Mouse (Mus musculus): ENCODE results near the gene Ccdc88c. TPM values are rescaled to one million over a fixed set of nuclear protein-coding genes. Genes with fewer than 3 reads are reported as not detected.
"Not testable (repeated sequence)": the region's sequence is repeated elsewhere in the genome, so short reads cannot be mapped to it uniquely, and the experiment has no call there.

Ccdc88c gene
- total and polyA plus RNA-seq, 3 experiments = 3.6 to 5.4 (median 5.2) TPM

- no peak for DNase-seq
- H3K27me3 ChIP-seq (ENCODE audit: control insufficient read depth, insufficient read depth, low read length) = no peaks in the 10 kb centered on the region
- TF ChIP-seq CTCF (IDR thresholded peaks at IDR 0.05) = no peak
- TF ChIP-seq EP300 (IDR thresholded peaks at IDR 0.05; ENCODE audit: insufficient read depth, low read depth, low read length) = no peak
- TF ChIP-seq POLR2A (IDR thresholded peaks at IDR 0.05; ENCODE audit: insufficient read depth, low read depth, low read length) = no peak
- peak overlapping the region; percentile 45 for H3K27ac ChIP-seq
- no peaks in the 10 kb centered on the region for H3K36me3 ChIP-seq (ENCODE audit: control insufficient read depth, insufficient read depth, low read length)
- no peak overlapping the region for H3K4me3 ChIP-seq
- H3K4me1 ChIP-seq (ENCODE audit: control insufficient read depth, insufficient read depth, low read length) = peaks cover 36% of the 10 kb centered on the region
- intact Hi-C loops (cut with DNase I) = loop anchor here (10.0 kb wide), 1 partner anchor 242 kb away; the partner anchor contains the start of gene Dglucy
- no peaks in the 10 kb centered on the region for H3K79me2 ChIP-seq (replicated peaks; ENCODE audit: control insufficient read depth, insufficient read depth, low read length)
- no peak overlapping the region for H3K9ac ChIP-seq (ENCODE audit: low read depth, low read length)
- 54% methylated on average over 5 of the region's 5 CpGs for WGBS
These were observed 12.4 kb downstream of the Ccdc88c start for GRCm38 (mm10) chr12:101016412-101016928.

DNA sequence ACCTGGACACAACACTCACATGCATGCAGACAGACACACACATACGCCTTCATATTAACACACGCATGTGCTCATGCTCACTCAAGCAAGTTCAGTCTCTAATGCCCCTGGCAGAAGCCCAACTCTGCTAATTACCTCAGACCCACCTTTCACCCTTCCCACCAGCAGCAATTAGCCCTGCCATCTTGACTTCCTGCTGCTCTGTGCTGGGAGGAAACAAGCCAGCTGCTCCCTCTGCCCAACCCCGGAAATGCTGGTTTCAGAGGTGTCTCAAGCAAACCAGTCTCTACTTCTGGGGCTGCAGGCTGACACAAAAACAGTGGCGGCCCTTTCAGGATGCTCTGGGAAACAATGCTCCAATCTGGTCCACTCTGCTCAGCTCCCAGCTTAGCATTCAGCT, 12.9 kb downstream of the Ccdc88c start:
- Histone ChIP-seq H3K27ac (no peak overlapping the region; the same call in 1 of the 2 replicates), H3K27me3 (ENCODE audit: control insufficient read depth, insufficient read depth, low read length) (no peaks in the 10 kb centered on the region)

DNA sequence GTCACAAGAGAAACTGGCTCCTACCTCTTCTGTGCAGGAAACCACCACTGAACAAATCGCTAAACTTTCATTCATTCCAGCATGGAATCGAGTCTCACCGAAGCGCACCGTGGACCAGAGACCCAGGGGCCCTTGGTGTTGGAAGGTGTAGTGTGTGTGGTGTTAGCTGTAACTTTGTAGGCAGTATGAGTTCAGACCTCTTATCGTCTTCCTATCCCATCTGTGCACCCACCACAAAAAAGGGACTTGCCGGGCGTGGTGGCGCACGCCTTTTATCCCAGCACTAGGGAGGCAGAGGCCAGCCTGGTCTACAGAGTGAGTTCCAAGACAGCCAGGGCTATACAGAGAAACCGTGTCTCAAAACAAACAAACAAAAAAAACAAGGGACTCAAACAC, 13.7 kb downstream of the Ccdc88c start:
- peaks cover 42% of the 10 kb centered on the region for H3K4me1 ChIP-seq (ENCODE audit: control insufficient read depth, insufficient read depth, low read length)
- H3K27ac ChIP-seq = no peak overlapping the region
- H3K79me2 ChIP-seq (replicated peaks; ENCODE audit: control insufficient read depth, insufficient read depth, low read length) = no peaks in the 10 kb centered on the region
- no peak overlapping the region for H3K4me3 ChIP-seq
- 89% methylated on average over 11 of the region's 11 CpGs for WGBS
- intact Hi-C loops (cut with DNase I) = loop anchor here (10.0 kb wide), 1 partner anchor 240 kb away; the partner anchor contains the start of gene Dglucy
- no peak for DNase-seq
- no peak overlapping the region for H3K9ac ChIP-seq (ENCODE audit: low read depth, low read length)
- TF ChIP-seq CTCF (IDR thresholded peaks at IDR 0.05) = no peak
- no peak for TF ChIP-seq EP300 (IDR thresholded peaks at IDR 0.05; ENCODE audit: insufficient read depth, low read depth, low read length)
- no peak for TF ChIP-seq POLR2A (IDR thresholded peaks at IDR 0.05; ENCODE audit: insufficient read depth, low read depth, low read length)
- no peaks in the 10 kb centered on the region for H3K27me3 ChIP-seq (ENCODE audit: control insufficient read depth, insufficient read depth, low read length)
- no peaks in the 10 kb centered on the region; the same call in 1 of the 2 replicates for H3K36me3 ChIP-seq (ENCODE audit: control insufficient read depth, insufficient read depth, low read length)

More for the DNA sequence above, 12.9 kb downstream of the Ccdc88c start:
- WGBS = 51% methylated on average over 4 of the region's 4 CpGs
- H3K9ac ChIP-seq (ENCODE audit: low read depth, low read length) = no peak overlapping the region
- peaks cover 36% of the 10 kb centered on the region for H3K4me1 ChIP-seq (ENCODE audit: control insufficient read depth, insufficient read depth, low read length)
- TF ChIP-seq EP300 (IDR thresholded peaks at IDR 0.05; ENCODE audit: insufficient read depth, low read depth, low read length) (no peak), CTCF (IDR thresholded peaks at IDR 0.05) (no peak)
- peak in 1 of 2 experiments; percentile 56 for DNase-seq
- intact Hi-C loops (cut with DNase I) = loop anchor here (10.0 kb wide), 1 partner anchor 241 kb away; the partner anchor contains the start of gene Dglucy
- no peak overlapping the region for H3K4me3 ChIP-seq
- H3K36me3 ChIP-seq (ENCODE audit: control insufficient read depth, insufficient read depth, low read length) = no peaks in the 10 kb centered on the region
- H3K79me2 ChIP-seq (replicated peaks; ENCODE audit: control insufficient read depth, insufficient read depth, low read length) = no peaks in the 10 kb centered on the region

DNA sequence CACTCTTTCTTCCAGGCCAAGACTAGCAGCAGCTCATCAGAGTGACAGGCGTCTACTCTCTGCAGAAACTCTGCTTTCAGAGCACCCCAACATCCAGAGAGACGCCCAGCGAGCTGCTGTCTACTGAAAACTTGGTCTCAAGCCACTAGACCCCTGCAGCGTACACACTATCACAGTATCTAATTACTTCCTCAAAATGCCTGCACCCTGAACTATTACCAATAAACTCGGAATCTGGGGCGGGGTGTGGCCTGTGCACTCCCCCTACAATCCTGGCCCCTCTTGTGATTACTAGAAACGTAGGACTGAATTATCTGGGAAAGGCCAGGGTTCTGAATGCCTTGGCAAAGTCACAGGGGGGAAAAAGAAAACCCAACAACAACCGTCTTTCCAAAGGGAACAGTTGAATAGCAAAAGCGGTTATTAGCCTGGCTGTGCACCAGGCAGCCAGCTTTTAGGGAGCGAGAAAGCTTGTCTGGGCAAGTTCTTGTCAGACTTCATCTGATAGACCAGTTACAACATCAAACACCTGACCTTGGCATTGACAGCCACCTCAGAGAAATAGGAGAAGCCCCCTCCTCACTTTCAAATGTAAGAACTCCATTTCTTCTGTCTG, 14.2 kb downstream of the Ccdc88c start:
- WGBS = 58% methylated on average over 10 of the region's 10 CpGs
- Histone ChIP-seq H3K27me3 (ENCODE audit: control insufficient read depth, insufficient read depth, low read length) (no peaks in the 10 kb centered on the region), H3K4me3 (no peak overlapping the region), H3K79me2 (replicated peaks; ENCODE audit: control insufficient read depth, insufficient read depth, low read length) (no peaks in the 10 kb centered on the region), H3K36me3 (ENCODE audit: control insufficient read depth, insufficient read depth, low read length) (no peaks in the 10 kb centered on the region; the same call in 1 of the 2 replicates), H3K9ac (ENCODE audit: low read depth, low read length) (no peak overlapping the region), H3K27ac (no peak overlapping the region), H3K4me1 (ENCODE audit: control insufficient read depth, insufficient read depth, low read length) (peaks cover 45% of the 10 kb centered on the region)
- TF ChIP-seq POLR2A (IDR thresholded peaks at IDR 0.05; ENCODE audit: insufficient read depth, low read depth, low read length) = no peak
- TF ChIP-seq CTCF (IDR thresholded peaks at IDR 0.05) = no peak
- TF ChIP-seq EP300 (IDR thresholded peaks at IDR 0.05; ENCODE audit: insufficient read depth, low read depth, low read length) = no peak
- intact Hi-C loops (cut with DNase I) = loop anchor here (10.0 kb wide), 1 partner anchor 240 kb away; the partner anchor contains the start of gene Dglucy
- DNase-seq = no peak

DNA sequence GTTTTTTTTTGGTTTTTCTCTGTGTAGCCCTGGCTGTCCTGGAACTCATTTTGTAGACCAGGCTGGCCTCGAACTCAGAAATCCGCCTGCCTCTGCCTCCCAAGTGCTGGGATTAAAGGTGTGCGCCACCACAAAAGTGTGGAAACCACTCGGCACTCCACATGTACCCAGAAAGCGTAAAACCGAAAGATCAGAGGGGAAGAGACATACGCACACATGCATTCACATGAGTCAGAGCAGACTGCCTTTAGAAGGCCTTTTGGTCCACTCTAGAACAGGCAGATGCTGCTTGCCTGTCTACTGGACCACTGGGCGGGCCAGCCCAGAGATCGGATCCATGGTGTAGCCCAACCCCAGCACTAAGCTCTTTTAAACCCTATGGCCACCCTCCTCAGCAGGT, 15.2 kb downstream of the Ccdc88c start:
- H3K4me1 ChIP-seq (ENCODE audit: control insufficient read depth, insufficient read depth, low read length) = peaks cover 40% of the 10 kb centered on the region
- 95% methylated on average over 9 of the region's 9 CpGs for WGBS
- DNase-seq; H3K27me3 ChIP-seq (ENCODE audit: control insufficient read depth, insufficient read depth, low read length); H3K9ac ChIP-seq (ENCODE audit: low read depth, low read length); H3K79me2 ChIP-seq (replicated peaks; ENCODE audit: control insufficient read depth, insufficient read depth, low read length); H3K27ac ChIP-seq; H3K4me3 ChIP-seq; H3K36me3 ChIP-seq (ENCODE audit: control insufficient read depth, insufficient read depth, low read length): not testable (repeated sequence)
- intact Hi-C loops (cut with DNase I) = loop anchor here (2.0 to 10.0 kb wide), 2 partner anchors 13 to 239 kb away; partner anchors contain the start of gene Dglucy

DNA sequence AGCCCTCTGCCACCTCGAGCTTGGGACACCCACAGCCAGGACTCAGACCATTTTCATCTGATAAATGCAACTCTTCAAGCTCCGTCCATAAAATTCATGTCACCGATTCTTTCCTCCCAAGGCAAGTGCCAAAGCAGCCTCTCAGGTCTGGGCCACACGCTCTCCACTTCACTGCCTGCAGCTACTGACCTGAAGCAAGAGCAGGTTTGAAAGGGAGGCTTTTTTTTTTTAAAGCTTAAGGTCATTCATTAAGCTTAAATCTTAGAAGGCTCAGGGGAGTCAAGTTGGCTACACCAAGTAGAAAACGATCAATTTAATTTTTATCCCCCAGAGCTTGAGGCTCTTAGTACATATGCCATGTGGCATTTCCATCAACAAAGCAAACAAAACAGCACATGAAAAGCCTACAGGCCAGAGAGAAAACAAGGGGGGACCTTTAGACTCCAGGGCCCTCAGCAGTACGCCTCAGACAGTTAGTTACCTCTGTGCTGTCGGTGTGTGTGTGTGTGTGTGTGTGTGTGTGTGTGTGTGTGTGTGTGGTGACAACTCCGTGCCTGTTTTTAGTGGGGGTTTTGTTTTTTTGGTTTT, 15.7 kb downstream of the Ccdc88c start:
- no peak overlapping the region for H3K9ac ChIP-seq (ENCODE audit: low read depth, low read length)
- intact Hi-C loops (cut with DNase I) = loop anchor here (2.0 to 10.0 kb wide), 2 partner anchors 14 to 238 kb away; partner anchors contain the start of gene Dglucy
- no peak for DNase-seq
- H3K27me3 ChIP-seq (ENCODE audit: control insufficient read depth, insufficient read depth, low read length) = no peaks in the 10 kb centered on the region
- no peaks in the 10 kb centered on the region for H3K79me2 ChIP-seq (replicated peaks; ENCODE audit: control insufficient read depth, insufficient read depth, low read length)
- H3K36me3 ChIP-seq (ENCODE audit: control insufficient read depth, insufficient read depth, low read length) = no peaks in the 10 kb centered on the region; the same call in 1 of the 2 replicates
- TF ChIP-seq EP300 (IDR thresholded peaks at IDR 0.05; ENCODE audit: insufficient read depth, low read depth, low read length) (no peak), POLR2A (IDR thresholded peaks at IDR 0.05; ENCODE audit: insufficient read depth, low read depth, low read length) (no peak), CTCF (IDR thresholded peaks at IDR 0.05) (no peak)
- 69% methylated on average over 8 of the region's 8 CpGs for WGBS
- H3K4me3 ChIP-seq = no peak overlapping the region
- H3K27ac ChIP-seq = peak overlapping the region; percentile 45
- H3K4me1 ChIP-seq (ENCODE audit: control insufficient read depth, insufficient read depth, low read length) = peaks cover 41% of the 10 kb centered on the region

Data from heart, adult 2 months (tissue).